Mouse (Mus musculus): ENCODE results near the gene Zfp663.

The Zfp663 gene

DNA sequence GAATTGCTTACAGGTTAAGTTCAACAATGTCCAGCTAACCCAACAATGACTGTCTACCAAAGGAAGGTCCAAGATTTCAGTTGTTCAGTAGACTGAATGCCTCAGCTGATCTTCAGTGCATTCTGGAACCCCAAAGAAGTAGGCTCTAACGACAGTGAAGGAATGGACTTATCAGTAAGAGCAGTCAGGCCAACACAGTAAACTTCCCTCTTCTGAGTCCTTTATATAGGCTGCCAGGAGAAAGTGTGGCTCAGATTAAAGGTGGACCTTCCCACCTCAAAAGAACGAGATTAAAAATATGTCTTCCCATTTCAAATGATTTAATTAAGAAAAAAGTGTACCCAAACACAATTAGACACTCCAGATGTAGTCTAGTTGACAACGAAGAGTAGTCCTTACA lies 1.8 kb upstream of the Zfp663 start:
- no peak for DNase-seq (ENCODE audit: low spot score in 2 of 2)

- no peak for DNase-seq (ENCODE audit: low spot score in 2 of 2)
Measured at GRCm38 (mm10) chr2:165367868-165368439, 575 bp downstream of the Zfp663 start.

- DNase-seq (ENCODE audit: low spot score in 2 of 2): peak; percentile 28 to 34
Measured at GRCm38 (mm10) chr2:165367047-165367520, 1.4 kb downstream of the Zfp663 start.

DNA sequence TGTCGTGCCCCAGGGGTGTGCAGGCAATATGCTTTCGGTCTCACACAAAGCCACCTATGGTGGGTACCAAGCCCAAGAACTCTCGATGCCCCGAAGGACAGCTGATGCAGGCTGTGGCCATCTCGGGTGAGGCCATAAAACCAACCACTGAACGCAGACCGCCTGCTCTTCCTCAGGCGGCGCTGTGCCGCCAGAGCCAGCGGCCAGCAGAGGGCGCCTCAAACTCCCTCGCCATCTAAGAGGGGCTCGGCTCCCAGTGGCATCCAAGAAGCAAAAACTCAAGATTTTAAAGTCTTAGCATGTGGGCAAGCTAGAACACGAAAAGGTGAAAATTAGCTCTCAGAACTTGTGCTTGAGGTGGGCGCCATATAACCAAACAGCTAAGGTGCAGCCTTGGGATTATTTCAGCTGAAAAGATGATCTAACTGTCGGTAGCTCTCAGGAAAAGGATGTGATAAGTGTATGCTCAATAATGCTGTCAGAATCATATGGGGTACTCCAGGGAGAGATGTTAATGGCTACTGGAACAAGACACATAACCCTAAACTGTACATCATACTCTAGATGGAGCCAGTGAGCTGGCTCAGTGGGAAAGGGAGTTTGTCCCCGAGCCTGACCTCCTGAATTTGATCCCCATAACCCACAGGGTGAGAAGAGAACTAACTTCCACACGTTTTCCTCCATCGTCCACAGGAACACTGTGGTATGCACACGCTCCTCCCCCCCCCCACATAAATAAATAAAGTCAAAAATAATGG lies 4.0 kb downstream of the Zfp663 start:
- DNase-seq (ENCODE audit: low spot score in 2 of 2): peak; percentile 39 to 53

GRCm38 (mm10) chr2:165363282-165363681 lies 5.2 kb downstream of the Zfp663 start:
- DNase-seq (ENCODE audit: low spot score in 2 of 2): no peak

- peak; percentile 44 to 52 for DNase-seq (ENCODE audit: low spot score in 2 of 2)
Measured at GRCm38 (mm10) chr2:165360861-165361260, 7.7 kb downstream of the Zfp663 start.

DNA sequence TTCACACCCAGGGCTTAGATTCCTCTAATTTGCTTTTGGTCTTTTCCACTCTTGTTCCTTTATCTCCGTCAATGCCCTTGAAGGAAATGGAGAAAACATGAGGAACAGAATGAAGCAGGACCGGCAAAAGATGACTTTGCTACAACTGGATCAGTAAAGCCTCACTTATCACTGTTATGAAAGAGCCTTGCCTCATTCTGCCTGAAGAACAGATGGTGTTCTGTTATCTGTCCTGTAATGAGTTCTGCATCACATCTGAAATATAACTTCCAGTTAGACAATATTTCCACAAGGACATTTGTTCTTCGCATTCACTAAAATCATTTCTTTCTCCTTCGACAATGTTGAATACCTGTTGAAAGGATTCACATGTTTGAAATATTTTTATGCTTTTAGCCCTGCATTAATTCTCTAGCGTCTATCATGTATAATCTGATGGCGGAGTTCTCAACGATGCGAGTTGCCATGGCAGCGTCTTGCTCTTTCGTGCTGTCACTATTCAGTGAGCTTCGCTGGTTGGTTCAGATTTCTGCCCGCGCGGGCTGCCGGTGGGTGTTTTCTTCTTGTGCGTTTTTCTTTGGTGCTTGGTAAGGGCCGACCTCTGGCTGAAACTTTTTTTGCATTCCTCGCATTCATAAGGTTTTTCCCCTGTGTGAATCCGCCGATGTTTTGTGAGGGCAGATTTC lies 16.6 kb downstream of the Zfp663 start:
- no peak for DNase-seq (ENCODE audit: low spot score in 2 of 2)

- no peak for DNase-seq (ENCODE audit: low spot score in 2 of 2)
Measured at GRCm38 (mm10) chr2:165349466-165349865, 19.1 kb downstream of the Zfp663 start.

DNA sequence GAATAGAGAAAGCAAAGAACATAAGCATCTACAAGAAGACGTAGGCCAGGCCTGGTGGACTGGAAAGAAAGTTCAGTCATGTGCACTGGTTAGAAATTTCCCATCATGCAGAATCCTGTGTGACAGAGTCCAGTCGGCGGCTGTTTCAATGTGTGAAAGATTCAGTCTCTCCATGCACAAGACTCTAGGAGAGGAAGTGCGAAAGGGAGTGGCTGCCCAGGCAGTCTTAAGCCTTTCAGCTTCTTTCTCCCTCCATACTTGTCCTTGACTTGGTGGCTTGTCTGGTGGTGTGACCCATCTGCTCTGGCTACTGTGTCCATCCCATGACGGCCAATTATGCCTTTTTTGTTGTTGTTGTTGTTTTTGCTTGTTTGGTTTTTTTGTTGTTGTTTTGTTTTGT lies 22.3 kb downstream of the Zfp663 start:
- DNase-seq (ENCODE audit: low spot score in 2 of 2): no peak

DNA sequence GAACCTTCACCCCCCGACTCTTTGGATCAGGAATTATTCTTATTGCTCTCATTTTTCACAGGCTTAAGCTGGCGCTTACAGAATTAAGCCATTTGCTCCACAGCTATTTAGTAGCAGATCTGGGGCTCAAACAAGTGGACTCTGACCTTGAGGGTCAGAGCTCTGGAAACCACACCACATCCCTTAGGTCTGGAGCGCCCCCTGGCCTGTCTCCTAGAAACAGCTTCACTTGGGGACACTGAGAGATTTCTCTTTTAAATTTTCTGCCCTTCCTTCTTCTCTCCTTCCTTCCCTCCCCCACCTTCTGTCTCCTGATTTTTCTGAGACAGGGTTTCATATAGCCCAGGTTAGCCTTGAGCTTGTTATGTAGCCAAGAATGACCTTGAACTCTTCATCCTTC lies 31.3 kb downstream of the Zfp663 start:
- DNase-seq (ENCODE audit: low spot score in 2 of 2): no peak

- DNase-seq (ENCODE audit: low spot score in 2 of 2): no peak
Measured at GRCm38 (mm10) chr2:165332610-165333210, 35.8 kb downstream of the Zfp663 start.

DNA sequence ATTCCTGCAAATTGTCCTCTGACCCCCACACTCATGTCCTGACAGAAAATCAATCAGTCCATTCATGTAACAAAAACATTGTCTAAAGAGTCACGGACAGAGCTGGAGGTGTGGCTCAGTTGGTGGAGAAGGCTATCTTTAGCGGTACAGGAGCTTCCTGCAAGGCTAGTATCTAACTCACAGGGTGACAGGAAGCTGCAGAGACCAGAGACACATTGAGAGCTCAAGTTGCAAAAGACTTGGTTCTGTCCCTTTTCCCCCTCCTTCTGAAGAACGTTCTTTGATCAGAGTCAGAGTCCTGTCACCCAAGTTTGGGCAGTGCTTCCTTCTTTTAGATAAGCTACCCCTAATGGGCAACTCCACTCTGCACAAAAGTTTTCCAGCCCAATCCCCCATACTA lies 38.8 kb downstream of the Zfp663 start:
- peak; percentile 35 to 52 for DNase-seq (ENCODE audit: low spot score in 2 of 2)

GRCm38 (mm10) chr2:165328746-165329145 lies 39.8 kb downstream of the Zfp663 start:
- peak; percentile 50 to 71 for DNase-seq (ENCODE audit: low spot score in 2 of 2)

DNA sequence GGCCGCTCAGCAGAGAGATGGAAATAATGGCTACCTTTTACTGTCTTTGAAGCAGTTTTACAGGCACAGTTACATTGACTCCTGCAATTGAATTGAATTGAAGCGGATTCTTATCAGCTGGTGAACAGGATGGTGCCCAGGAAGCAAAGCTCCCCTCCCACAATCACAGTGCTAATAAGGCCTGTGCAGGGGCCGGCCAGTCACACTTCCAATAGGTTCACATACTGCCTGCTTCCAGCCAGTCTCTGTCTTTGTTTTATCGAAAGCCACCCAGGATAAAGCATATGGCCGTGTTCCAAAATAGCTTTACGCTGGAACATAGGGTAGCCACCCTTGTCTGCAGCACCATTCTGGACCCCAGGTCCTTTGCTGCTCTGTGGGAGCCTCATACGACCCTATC lies 41.1 kb downstream of the Zfp663 start:
- DNase-seq (ENCODE audit: low spot score in 2 of 2): no peak

DNA sequence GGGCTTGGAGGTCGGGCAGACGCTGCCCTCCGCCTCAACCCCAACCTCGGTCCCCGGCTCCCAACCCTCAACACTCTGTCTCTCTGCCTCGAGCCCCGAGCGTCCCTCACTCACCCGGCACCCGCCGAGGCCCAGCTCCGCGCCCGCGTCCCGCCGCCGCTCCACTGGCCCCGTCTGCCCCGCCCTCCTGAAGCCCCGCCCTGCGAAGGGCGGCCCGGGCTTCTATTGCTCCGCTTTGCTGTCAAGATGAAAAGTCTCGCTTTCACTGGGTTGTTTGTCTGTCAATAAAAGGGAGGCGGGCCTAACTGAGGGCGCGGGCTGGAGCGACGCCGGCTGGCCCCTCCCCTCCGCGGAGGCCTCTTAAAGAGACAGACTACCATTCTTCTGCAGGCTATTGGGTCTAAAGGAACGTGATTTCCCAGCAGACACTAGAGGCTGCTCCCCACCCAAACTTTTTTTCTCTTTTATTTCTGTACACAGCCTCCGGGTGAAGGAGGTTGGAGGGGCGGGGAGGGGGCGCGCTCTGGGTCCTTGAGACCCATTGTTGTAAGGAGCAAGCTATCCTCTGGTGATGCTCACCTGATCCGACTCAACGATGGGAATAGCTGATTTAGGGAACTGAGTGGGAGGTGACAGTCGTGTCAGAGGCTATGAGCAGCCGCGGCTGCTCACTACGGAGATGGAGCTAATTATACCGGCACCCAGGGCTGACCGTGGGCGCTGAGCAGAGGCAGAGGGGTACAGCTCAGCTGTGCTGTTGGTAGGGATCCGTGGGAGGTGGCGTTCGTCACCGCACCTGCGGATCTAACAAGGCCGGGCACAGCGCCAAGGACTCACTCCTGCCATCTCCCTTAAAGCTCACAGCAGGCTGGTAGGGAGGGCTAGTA lies 42.0 kb downstream of the Zfp663 start, which contains the start of gene Elmo2:
TSS of gene Elmo2 (minus strand) at position 176 of the 887 bp plus-strand sequence.
- peak; percentile 98 to 99 for DNase-seq (ENCODE audit: low spot score in 2 of 2)

DNA sequence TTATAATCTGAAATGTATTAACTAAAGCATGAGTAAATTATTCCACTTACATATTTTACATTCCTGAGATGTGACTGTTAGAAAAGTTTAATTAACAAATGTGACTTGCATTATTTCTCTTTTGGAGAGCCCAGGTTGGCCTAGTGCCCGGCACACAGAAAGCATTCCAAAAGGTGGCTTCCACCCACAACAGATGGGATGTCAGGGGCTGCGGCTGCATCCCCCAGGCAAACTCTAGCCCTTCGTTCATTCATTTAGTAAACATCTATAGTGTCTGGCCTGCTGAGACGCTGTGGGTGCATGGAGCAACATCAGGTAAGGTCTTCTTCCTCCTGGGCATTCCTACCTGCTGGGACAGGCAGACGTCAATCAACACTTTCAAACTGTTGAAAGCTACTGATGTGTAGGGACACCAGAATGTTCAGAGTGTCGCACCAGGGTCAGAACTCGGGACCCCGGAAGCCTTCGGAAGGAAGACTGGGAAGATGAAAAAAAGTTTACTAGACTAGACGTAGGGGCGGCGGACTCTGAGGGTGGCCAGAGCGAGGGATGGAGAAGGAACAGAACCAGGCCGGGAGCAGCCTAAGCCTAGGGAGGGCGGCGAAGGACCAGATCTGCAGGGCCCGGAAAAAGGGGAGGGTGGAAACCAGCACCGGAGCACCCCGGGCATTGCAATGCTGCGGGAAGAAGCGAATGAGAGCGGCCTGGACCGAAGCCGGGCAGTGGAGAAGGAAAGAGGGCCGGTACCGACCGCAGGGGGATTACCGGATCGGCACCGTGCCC lies 42.8 kb downstream of the Zfp663 start:
- DNase-seq (ENCODE audit: low spot score in 2 of 2): no peak

- peak in 1 of 2 experiments; percentile 51 for DNase-seq (ENCODE audit: low spot score in 2 of 2)
Measured at GRCm38 (mm10) chr2:165323928-165324327, 44.6 kb downstream of the Zfp663 start.

- DNase-seq (ENCODE audit: low spot score in 2 of 2): no peak
Measured at GRCm38 (mm10) chr2:165323484-165323883, 45.0 kb downstream of the Zfp663 start.

DNA sequence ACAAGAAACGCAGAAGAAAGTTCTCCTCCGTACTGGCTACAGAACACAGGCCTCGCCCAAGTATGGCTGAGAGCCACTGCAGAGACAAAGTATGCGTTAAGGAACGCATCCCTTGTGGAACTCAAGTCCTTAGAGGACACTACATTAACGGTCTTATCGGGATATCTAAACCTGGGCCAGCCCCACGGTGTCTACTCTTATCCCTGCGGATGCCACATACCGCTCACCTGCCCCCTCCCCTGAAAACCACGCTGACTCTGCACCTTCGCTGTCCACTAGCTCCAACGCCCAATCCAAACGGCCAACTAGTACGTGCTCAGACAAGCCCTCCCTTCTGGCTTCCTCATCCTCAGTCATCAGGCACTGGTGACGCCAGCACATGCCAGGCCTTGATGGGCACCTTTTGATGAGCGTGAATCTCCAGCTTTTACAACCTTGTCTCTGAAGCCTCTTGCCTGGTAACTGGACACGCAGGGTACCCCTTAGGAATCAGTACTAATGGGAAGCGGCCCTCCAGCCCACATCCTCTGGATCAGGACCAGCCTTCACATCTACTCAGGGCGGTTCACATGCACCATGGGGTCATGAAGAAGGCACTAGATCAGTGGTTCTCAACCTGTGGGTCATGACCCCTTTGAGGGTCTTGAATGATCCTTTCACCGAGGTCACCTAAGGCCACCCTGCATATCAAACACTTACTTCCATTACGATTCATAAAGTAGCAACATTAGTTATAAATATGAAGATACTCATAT lies 46.4 kb downstream of the Zfp663 start:
- DNase-seq (ENCODE audit: low spot score in 2 of 2): no peak

Measured in natural killer cell, adult 2 months (primary cell).